Mouse (Mus musculus): ENCODE data around the gene Flrt3.

DNA sequence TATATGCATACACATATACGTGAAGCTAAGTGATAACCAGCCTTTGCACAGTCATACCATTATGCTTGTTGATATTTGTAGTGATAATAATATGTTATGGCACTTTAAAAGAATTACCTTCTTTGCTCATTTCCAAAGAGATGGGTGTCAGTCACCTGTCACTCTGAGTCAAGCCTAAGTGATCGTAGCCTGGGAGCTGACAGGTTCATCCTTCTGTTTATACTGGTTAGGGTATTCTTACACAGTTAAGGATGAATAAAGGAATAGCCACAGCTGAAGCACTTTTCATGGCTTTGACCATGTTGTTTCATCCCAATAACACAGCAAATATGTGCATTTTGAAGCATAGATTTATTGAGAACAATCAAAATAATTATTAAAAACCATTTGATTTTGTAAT is 1.5 kb downstream of the Flrt3 start:
- TF ChIP-seq CTCF (IDR thresholded peaks at IDR 0.05; ENCODE audit: insufficient read depth, low read length) (no peak), POLR2A (IDR thresholded peaks at IDR 0.05; ENCODE audit: borderline replicate concordance, extremely low read depth, low read depth, low read length) (no peak)

Data from lung, adult 2 months (tissue).